Mouse (Mus musculus) lung, embryonic 16.5 days (tissue): ENCODE results near the gene Gm45808. TPM values are rescaled to one million over a fixed set of nuclear protein-coding genes. Genes with fewer than 3 reads are reported as not detected.
"Not testable (repeated sequence)": the region's sequence is repeated elsewhere in the genome, so short reads cannot be mapped to it uniquely, and the experiment has no call there.

Experiments
- ATAC-seq: fragments of 200-750 bp; cut with Nextera tagmentation; 2 replicates; pipeline ENCODE4 v1.8.0; 2017; ENCODE audit warnings: low read depth, mild to moderate bottlenecking, moderate library complexity
- H3K27ac ChIP-seq: fragments of 300-500 bp; sonication (generic); 2 replicates; pipeline ENCODE4 v1.5.1; 2014; ENCODE audit warnings: mild to moderate bottlenecking, control low read depth, low read length
- H3K27me3 ChIP-seq: fragments of 300-500 bp; sonication (generic); 2 replicates; pipeline ENCODE4 v1.6.1; 2014; ENCODE audit warnings: low read depth, low read length, mixed read lengths; ENCODE audit not compliant: control insufficient read depth, insufficient read depth
- H3K36me3 ChIP-seq: fragments of 300-500 bp; sonication (generic); 2 replicates; pipeline ENCODE4 v1.6.1; 2014; ENCODE audit warnings: low read length; ENCODE audit not compliant: control insufficient read depth, insufficient read depth
- H3K4me1 ChIP-seq: fragments of 300-500 bp; sonication (generic); replicated peaks from 2 replicates; pipeline ENCODE4 v1.6.1; 2014; ENCODE audit warnings: low read length, mixed read lengths; ENCODE audit not compliant: control insufficient read depth, insufficient read depth
- H3K4me2 ChIP-seq: fragments of 300-500 bp; sonication (generic); 2 replicates; pipeline ENCODE4 v1.6.1; 2014; ENCODE audit warnings: low read depth, low read length, control low read depth
- H3K4me3 ChIP-seq: fragments of 300-500 bp; sonication (generic); 2 replicates; pipeline ENCODE4 v1.5.1; 2014; ENCODE audit warnings: mild to moderate bottlenecking, low read length, control low read depth
- H3K9ac ChIP-seq: fragments of 300-500 bp; sonication (generic); 2 replicates; pipeline ENCODE4 v1.6.1; 2014; ENCODE audit warnings: low read length, control low read depth
- H3K9me3 ChIP-seq: fragments of 300-500 bp; sonication (generic); 2 replicates; pipeline ENCODE4 v1.6.1; 2016; ENCODE audit warnings: low read length; ENCODE audit not compliant: control insufficient read depth
- WGBS: fragments of 180-500 bp; shearing (Covaris S2); extraction: QIAGEN DNeasy Blood & Tissue Kit; methylation state at CpG from one replicate; pipeline ENCODE4 v1.1.7; 2014; 5-methylcytosine and 5-hydroxymethylcytosine counted together
- polyA plus RNA-seq: library from polyadenylated mRNA; unstranded; fragments of >200 nt; fragmentation: Nextera tagmentation; extraction: Ambion mirVana; gene quantifications from 2 replicates; pipeline ENCODE4 v1.2.1, GENCODE M21; 2015

The Gm45808 gene
- polyA plus RNA-seq, 1 experiment from 2014 or later: not detected

GRCm38 (mm10) chr7:45465549-45465948, 21.1 kb downstream of the Gm45808 start:
- Histone ChIP-seq H3K27ac (no peak overlapping the region), H3K4me3 (peak overlapping the region; percentile 84), H3K9me3 (no peaks in the 10 kb centered on the region), H3K4me1 (peaks cover 20% of the 10 kb centered on the region), H3K36me3 (peaks cover 16% of the 10 kb centered on the region), H3K27me3 (no peaks in the 10 kb centered on the region), H3K4me2 (peak overlapping the region; percentile 85), H3K9ac (no peak overlapping the region; the same call in 1 of the 2 replicates)
- WGBS: 71% methylated on average over 9 of the region's 9 CpGs
- no peak for ATAC-seq

GRCm38 (mm10) chr7:45465112-45465511, 21.5 kb downstream of the Gm45808 start:
- H3K4me1 ChIP-seq: peaks cover 25% of the 10 kb centered on the region
- H3K27me3 ChIP-seq: no peaks in the 10 kb centered on the region
- no peak overlapping the region for H3K4me2 ChIP-seq
- no peaks in the 10 kb centered on the region for H3K9me3 ChIP-seq
- H3K36me3 ChIP-seq: peaks cover 16% of the 10 kb centered on the region
- H3K9ac ChIP-seq: no peak overlapping the region
- ATAC-seq: no peak
- WGBS: 92% methylated on average over 12 of the region's 12 CpGs
- H3K27ac ChIP-seq: no peak overlapping the region
- no peak overlapping the region for H3K4me3 ChIP-seq

- peaks cover 27% of the 10 kb centered on the region for H3K4me1 ChIP-seq
- WGBS: 91% methylated on average over 7 of the region's 7 CpGs
- no peak for ATAC-seq
- no peak overlapping the region for H3K9ac ChIP-seq
- H3K9me3 ChIP-seq: no peaks in the 10 kb centered on the region
- H3K36me3 ChIP-seq: peaks cover 16% of the 10 kb centered on the region
- H3K4me2 ChIP-seq: no peak overlapping the region
- no peak overlapping the region for H3K4me3 ChIP-seq
- H3K27me3 ChIP-seq: no peaks in the 10 kb centered on the region
- no peak overlapping the region for H3K27ac ChIP-seq
Observed at GRCm38 (mm10) chr7:45463987-45464778, 22.4 kb downstream of the Gm45808 start.

GRCm38 (mm10) chr7:45462868-45463267, 23.7 kb downstream of the Gm45808 start:
- H3K9ac ChIP-seq, H3K9me3 ChIP-seq, ATAC-seq, H3K4me2 ChIP-seq, H3K27ac ChIP-seq, H3K4me3 ChIP-seq, H3K27me3 ChIP-seq: not testable (repeated sequence)
- H3K4me1 ChIP-seq: peaks cover 33% of the 10 kb centered on the region
- 76% methylated on average over 4 of the region's 4 CpGs for WGBS
- peaks cover 21% of the 10 kb centered on the region for H3K36me3 ChIP-seq

DNA sequence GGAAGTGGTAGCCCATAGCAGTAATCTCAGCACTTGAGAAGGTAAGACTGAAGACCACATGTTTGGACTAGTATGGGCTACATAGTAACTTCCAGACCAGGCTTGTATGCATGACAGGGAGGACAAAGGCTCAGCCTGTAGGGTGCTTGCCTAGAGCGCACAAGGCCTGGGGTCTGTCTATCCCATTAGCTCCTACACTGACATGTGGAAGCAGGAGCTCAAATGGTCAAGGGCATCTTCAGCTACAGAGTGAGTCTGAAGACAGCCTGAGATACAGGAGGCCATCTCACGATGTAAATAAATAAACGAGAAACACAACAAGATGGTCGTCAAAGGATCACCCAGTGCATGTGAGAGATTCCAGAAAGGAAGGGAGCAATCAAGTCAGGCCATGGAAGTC, 24.3 kb downstream of the Gm45808 start:
- peaks cover 38% of the 10 kb centered on the region for H3K4me1 ChIP-seq
- H3K27me3 ChIP-seq: no peaks in the 10 kb centered on the region
- no peak overlapping the region for H3K9ac ChIP-seq
- H3K36me3 ChIP-seq: peaks cover 25% of the 10 kb centered on the region
- no peaks in the 10 kb centered on the region for H3K9me3 ChIP-seq
- no peak for ATAC-seq
- no peak overlapping the region for H3K4me2 ChIP-seq
- 81% methylated on average over 4 of the region's 4 CpGs for WGBS
- H3K27ac ChIP-seq: no peak overlapping the region
- H3K4me3 ChIP-seq: no peak overlapping the region

GRCm38 (mm10) chr7:45461781-45462180, 24.8 kb downstream of the Gm45808 start:
- ATAC-seq: no peak
- no peaks in the 10 kb centered on the region for H3K9me3 ChIP-seq
- H3K27me3 ChIP-seq: no peaks in the 10 kb centered on the region
- peaks cover 29% of the 10 kb centered on the region for H3K36me3 ChIP-seq
- 89% methylated on average over 4 of the region's 4 CpGs for WGBS
- H3K27ac ChIP-seq: peak overlapping the region; percentile 93
- peaks cover 39% of the 10 kb centered on the region for H3K4me1 ChIP-seq
- 0 out of 2 replicates have a peak overlapping the region, but pooled peaks have one; percentile 21 for H3K9ac ChIP-seq
- no peak overlapping the region for H3K4me3 ChIP-seq
- no peak overlapping the region for H3K4me2 ChIP-seq

- Histone ChIP-seq H3K9ac (peak overlapping the region; percentile 63), H3K4me2 (no peak overlapping the region), H3K4me3 (no peak overlapping the region), H3K36me3 (peaks cover 29% of the 10 kb centered on the region), H3K9me3 (no peaks in the 10 kb centered on the region), H3K27me3 (no peaks in the 10 kb centered on the region), H3K27ac (peak overlapping the region; percentile 93), H3K4me1 (peaks cover 43% of the 10 kb centered on the region)
- WGBS: 48% methylated on average over 5 of the region's 5 CpGs
- no peak for ATAC-seq
Observed at GRCm38 (mm10) chr7:45461326-45461725, 25.3 kb downstream of the Gm45808 start.

DNA sequence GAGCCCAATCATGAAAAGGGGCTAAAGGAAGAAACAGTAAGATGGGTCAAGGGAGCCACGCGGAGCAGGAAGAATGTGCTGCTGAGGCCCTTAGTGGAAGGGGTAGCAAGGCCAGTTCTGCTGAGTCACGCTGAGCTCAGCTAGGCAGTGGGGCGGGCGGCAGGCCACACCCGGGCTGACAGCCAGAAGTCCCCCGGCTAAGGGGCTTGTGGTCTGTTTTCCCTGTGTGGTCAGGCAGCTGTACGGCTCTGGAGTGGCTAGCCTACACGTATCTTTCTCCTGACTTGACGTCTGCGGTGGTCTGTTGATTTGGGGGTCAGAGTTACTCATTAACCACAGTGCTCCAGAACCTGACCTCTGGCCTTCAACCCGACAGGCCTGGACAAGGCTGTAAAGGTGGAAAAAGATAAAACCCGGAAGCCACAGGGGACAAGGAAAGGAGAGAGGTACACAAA, 25.7 kb downstream of the Gm45808 start:
- H3K9ac ChIP-seq: peak overlapping the region; percentile 63
- peak; percentile 26; the same call in 1 of the 2 replicates for ATAC-seq
- WGBS: 6% methylated on average over 13 of the region's 13 CpGs
- H3K27ac ChIP-seq: peak overlapping the region; percentile 93
- no peaks in the 10 kb centered on the region for H3K9me3 ChIP-seq
- H3K27me3 ChIP-seq: no peaks in the 10 kb centered on the region
- peaks cover 29% of the 10 kb centered on the region for H3K36me3 ChIP-seq
- H3K4me2 ChIP-seq: peak overlapping the region; percentile 63
- peaks cover 39% of the 10 kb centered on the region for H3K4me1 ChIP-seq
- peak overlapping the region; percentile 50 for H3K4me3 ChIP-seq

DNA sequence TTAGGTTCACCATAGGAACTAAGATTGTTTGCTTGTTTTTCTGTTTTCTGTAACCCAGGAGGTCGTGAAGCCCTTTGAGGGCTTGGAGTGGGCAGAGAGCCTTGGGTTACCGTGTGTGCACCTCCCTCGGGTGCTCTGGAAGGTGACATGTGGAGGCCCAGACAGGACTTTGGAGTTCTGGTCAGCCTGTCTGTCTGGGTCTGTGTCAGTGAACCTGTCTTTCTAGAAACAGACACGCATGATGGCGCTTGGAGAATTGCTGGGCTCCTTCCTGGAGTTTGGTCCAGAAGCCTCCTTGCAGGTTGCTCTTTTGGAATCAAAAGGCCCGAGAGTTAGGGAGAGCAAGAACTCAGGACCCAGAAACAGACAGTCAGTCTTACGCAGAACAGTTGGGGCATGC, 26.2 kb downstream of the Gm45808 start:
- peak overlapping the region; percentile 93 for H3K27ac ChIP-seq
- peaks cover 29% of the 10 kb centered on the region for H3K36me3 ChIP-seq
- peak overlapping the region; percentile 50 for H3K4me3 ChIP-seq
- peak overlapping the region; percentile 63 for H3K9ac ChIP-seq
- peak overlapping the region; percentile 63 for H3K4me2 ChIP-seq
- no peak for ATAC-seq
- WGBS: 58% methylated on average over 7 of the region's 7 CpGs
- no peaks in the 10 kb centered on the region for H3K27me3 ChIP-seq
- H3K4me1 ChIP-seq: peaks cover 34% of the 10 kb centered on the region
- H3K9me3 ChIP-seq: no peaks in the 10 kb centered on the region
